ENCODE assay signal across 8 mouse cellular contexts in genomic region chr13:69739759-69740135, GRCm38 (mm10). TPM values are rescaled to one million over a fixed set of nuclear protein-coding genes. Genes with fewer than 3 reads are reported as not detected.
A peak's percentile ranks its signal among the peaks of the same experiment; 100 is the strongest.
DNase-seq lines count a peak whose midpoint lies in the region; ATAC-seq and TF ChIP-seq lines count a peak whose summit lies in the region.

Gene Ube2ql1 (minus strand): TSS chr13:69739889.

- TF ChIP-seq EP300 in heart, adult 2 months (IDR thresholded peaks at IDR 0.05; ENCODE audit: insufficient read depth, low read depth, low read length) = no peak

- H3K79me2 ChIP-seq in heart, adult 2 months (replicated peaks; ENCODE audit: control insufficient read depth, insufficient read depth, low read length) = no peaks in the 10 kb centered on the region

- H3K27ac ChIP-seq in embryonic facial prominence, embryonic 11.5 days (replicated peaks; ENCODE audit: low read depth, low read length) = no peak within 1 kb of the TSS
- H3K27ac ChIP-seq in heart, adult 2 months = peak within 1 kb of the TSS; percentile 63

- peak within 1 kb of the TSS; percentile 88 for H3K4me2 ChIP-seq in embryonic facial prominence, embryonic 11.5 days (ENCODE audit: low read depth, low read length)

- peak; percentile 93 for ATAC-seq in embryonic facial prominence, embryonic 11.5 days (replicated peaks; ENCODE audit: insufficient number of reproducible peaks, low FRiP score, low TSS enrichment, low read depth)
- peak; percentile 91 for ATAC-seq in megakaryocyte-erythroid progenitor cell, adult 5-6 weeks (replicated peaks; ENCODE audit: low FRiP score, low TSS enrichment, poor library complexity, severe bottlenecking)

- peaks cover 29% of the 10 kb centered on the region for H3K27me3 ChIP-seq in embryonic facial prominence, embryonic 11.5 days (ENCODE audit: control insufficient read depth, insufficient read depth, low read length)
- H3K27me3 ChIP-seq in heart, adult 2 months (ENCODE audit: control insufficient read depth, insufficient read depth, low read length) = peaks cover 3% of the 10 kb centered on the region

- intact Hi-C loops in heart, adult 2 months (cut with DNase I) = loop anchor here (1.0 to 10.0 kb wide), 3 partner anchors 43 to 845 kb away; no protein-coding TSS in a partner anchor
- intact Hi-C loops in left cerebral cortex, postnatal 25 days (cut with DNase I) = loop anchor here (1.0 to 5.0 kb wide), 6 partner anchors 39 to 843 kb away; no protein-coding TSS in a partner anchor

- peak within 1 kb of the TSS; percentile 64 for H3K9ac ChIP-seq in embryonic facial prominence, embryonic 11.5 days (replicated peaks; ENCODE audit: low read length)
- peak within 1 kb of the TSS; percentile 69 for H3K9ac ChIP-seq in heart, adult 2 months (ENCODE audit: low read depth, low read length)

- TF ChIP-seq CTCF in heart, adult 2 months (IDR thresholded peaks at IDR 0.05) = peak; percentile 93

- TF ChIP-seq POLR2A in heart, adult 2 months (IDR thresholded peaks at IDR 0.05; ENCODE audit: insufficient read depth, low read depth, low read length) = peak; percentile 36; the same call in 1 of the 2 replicates

- WGBS in embryonic facial prominence, embryonic 11.5 days = under 1% methylated on average over 46 of the region's 46 CpGs
- WGBS in heart, adult 2 months = under 1% methylated on average over 46 of the region's 46 CpGs

- DNase-seq in adrenal gland, postnatal 36 days = peak; percentile 93 to 94
- DNase-seq in embryonic facial prominence, embryonic 11.5 days (ENCODE audit: low spot score) = peak; percentile 91
- DNase-seq in heart, adult 2 months = peak; percentile 87 to 88
- DNase-seq in kidney, adult 11 months = peak; percentile 77
- peak; percentile 94 to 96 for DNase-seq in left cerebral cortex, postnatal 25 days (ENCODE audit: low spot score in 2 of 2)
- peak; percentile 93 for DNase-seq in right cerebral cortex, postnatal 36 days (ENCODE audit: low spot score in 2 of 2)
- peak; percentile 63 to 79 for DNase-seq in urinary bladder, postnatal 36 days (ENCODE audit: low spot score in 2 of 2)

- H3K36me3 ChIP-seq in embryonic facial prominence, embryonic 11.5 days (replicated peaks; ENCODE audit: control insufficient read depth, insufficient read depth, low read depth, low read length) = no peaks in the 10 kb centered on the region
- no peaks in the 10 kb centered on the region for H3K36me3 ChIP-seq in heart, adult 2 months (ENCODE audit: control insufficient read depth, insufficient read depth, low read length)

- H3K4me3 ChIP-seq in embryonic facial prominence, embryonic 11.5 days (ENCODE audit: low read depth, low read length) = peak within 1 kb of the TSS; percentile 63
- peak within 1 kb of the TSS; percentile 57 for H3K4me3 ChIP-seq in heart, adult 2 months

- no peaks in the 10 kb centered on the region for H3K9me3 ChIP-seq in embryonic facial prominence, embryonic 11.5 days (replicated peaks; ENCODE audit: control insufficient read depth, low read length)

- no peaks in the 10 kb centered on the region; the same call in 1 of the 2 replicates for H3K4me1 ChIP-seq in embryonic facial prominence, embryonic 11.5 days (ENCODE audit: control insufficient read depth, insufficient read depth, low read length)
- H3K4me1 ChIP-seq in heart, adult 2 months (ENCODE audit: control insufficient read depth, insufficient read depth, low read length) = no peaks in the 10 kb centered on the region; the same call in 1 of the 2 replicates

RNA-seq across cellular contexts. Expression of gene Ube2ql1, which starts in this region (rescaled TPM):
- total RNA-seq in adrenal gland, postnatal 36 days (2021) = 1 to 10 TPM in 1 of 2 experiments, under 1 TPM in 1; 0.76 to 3.5 TPM
- polyA plus RNA-seq in embryonic facial prominence, embryonic 11.5 days (2014; fragmentation: Nextera tagmentation; extraction: Ambion mirVana) = 2.6 and 3.2 TPM in 2 replicates
- 1 to 10 TPM; 5.9 to 6.0 TPM for total RNA-seq in heart, adult 2 months (2021)
- polyA plus RNA-seq in heart, adult 2 months (2012; rRNA removed) = 8.0 and 9.8 TPM in 2 replicates
- 100 to 1,000 TPM; 204 to 227 TPM for total RNA-seq in left cerebral cortex, postnatal 25 days (2021)
- not detected in 2 replicates for total RNA-seq in megakaryocyte-erythroid progenitor cell, adult 5-6 weeks (2014; fragmentation: Nextera tagmentation)
- total RNA-seq in megakaryocyte-erythroid progenitor cell, adult 5-6 weeks (2017) = not detected in 2 replicates

Comparison
In these comparisons a context has a peak if more than half of its experiments do, and no peak if none do; other contexts are left out.
1. RNA of gene Ube2ql1 (total RNA-seq): 204 to 227 TPM in left cerebral cortex, postnatal 25 days; 5.9 to 6.0 TPM in heart, adult 2 months, 0.76 to 3.5 TPM in adrenal gland, postnatal 36 days and not detected in megakaryocyte-erythroid progenitor cell, adult 5-6 weeks; every median in the first group is over 10 times any median in the second.
2. Peak in ATAC-seq in megakaryocyte-erythroid progenitor cell, adult 5-6 weeks; RNA of the gene not detected or under 1 TPM.
3. Peak in every context shown above with its lines, with median percentiles within 50 percentile points of each other: DNase-seq.